Mouse (Mus musculus) heart, postnatal 0 days (tissue): ENCODE measurements around the gene Cfdp1.

Experiments used
- CTCF ChIP-seq: IDR thresholded peaks from 2 replicates; pipeline ENCODE4 v1.5.1; 2016; ENCODE audit warnings: antibody characterized with exemption, control low read depth, low read depth
- EP300 ChIP-seq: IDR thresholded peaks from 2 replicates; pipeline ENCODE4 v1.6.1; 2016; ENCODE audit warnings: antibody characterized with exemption, low read depth

GRCm38 (mm10) chr8:111738867-111739266 lies 115.2 kb downstream of the Cfdp1 start:
- no peak for TF ChIP-seq CTCF
- no peak for TF ChIP-seq EP300
